Mouse (Mus musculus): ENCODE results near the gene Ddias.

Gene Ddias

DNA sequence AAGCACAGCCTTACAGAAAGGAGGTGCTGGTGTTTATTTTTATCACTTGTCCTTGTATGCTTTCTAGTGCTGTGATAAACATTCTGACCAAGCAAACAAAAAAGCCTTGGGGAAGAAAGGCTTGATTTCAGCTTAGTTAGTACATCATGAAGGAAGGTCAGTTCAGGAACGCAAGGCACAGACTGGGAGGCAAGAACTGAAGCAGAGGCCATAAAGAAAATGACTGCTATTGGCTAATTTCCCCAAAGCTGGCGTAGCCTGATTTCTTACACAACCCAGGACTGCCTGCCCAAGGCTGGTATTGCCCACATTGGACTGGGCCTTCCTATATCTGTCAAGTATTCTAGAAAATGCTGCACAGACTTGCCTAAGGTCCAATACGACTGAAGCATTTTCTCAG lies 25.8 kb downstream of the Ddias start:
- no peak for DNase-seq (ENCODE audit: low spot score)

DNA sequence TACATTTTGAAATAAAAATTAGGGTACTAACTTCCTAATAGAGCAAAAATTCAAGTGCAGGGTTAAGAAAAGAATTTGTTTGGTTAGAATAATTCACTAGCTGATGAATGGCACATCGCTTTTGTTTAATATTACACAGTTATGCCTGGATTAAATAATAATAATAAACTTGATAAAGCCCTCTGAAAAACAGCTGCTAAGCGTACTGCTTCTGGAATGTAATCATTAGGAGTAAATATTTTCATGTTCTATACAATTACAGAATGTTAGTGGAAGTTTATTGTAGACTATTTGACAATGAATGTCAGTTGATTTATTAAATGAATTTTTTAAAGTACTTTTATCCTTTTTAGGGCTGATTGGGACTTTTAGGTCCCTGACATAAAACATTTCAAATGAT lies 31.8 kb downstream of the Ddias start:
- no peak for DNase-seq (ENCODE audit: low spot score)

DNA sequence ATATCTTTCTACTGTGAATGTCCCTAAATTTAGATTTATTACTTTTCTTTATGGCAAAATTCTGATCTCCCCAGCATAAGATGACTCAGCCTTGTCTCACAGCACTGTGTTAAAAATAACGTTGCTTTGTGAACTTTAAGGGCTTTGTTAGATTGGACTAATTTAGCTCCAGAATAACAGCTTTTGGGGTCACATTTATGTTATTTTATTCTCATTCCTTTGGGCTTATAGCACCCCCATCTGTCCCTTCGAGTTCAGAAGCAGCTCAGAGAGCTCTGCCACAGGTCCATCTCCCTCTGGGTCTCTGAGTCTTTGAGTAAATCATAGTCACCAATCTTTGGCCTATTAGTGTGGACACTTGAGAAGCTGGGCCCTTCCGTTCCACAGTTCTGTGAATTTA lies 36.1 kb downstream of the Ddias start:
- DNase-seq (ENCODE audit: low spot score): no peak

DNA sequence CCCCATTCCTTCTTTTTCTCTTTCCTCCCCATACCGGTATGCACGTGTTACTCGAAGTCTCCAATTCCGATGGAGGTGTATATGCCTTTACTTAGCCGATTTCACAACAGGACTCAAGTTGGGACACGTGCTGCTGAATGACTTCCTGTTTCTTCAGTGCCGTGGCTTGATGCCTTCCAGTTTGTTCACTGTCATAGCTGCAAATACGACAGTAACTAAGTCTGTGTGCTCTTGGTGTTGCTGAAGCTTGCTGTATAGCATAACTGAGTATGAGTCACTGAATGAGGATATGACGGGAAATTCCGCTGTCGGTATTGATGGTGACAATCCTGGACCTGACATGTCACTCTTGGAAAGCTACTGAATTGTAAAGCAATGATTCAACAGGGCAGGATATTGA lies 36.8 kb downstream of the Ddias start:
- DNase-seq (ENCODE audit: low spot score): no peak

DNA sequence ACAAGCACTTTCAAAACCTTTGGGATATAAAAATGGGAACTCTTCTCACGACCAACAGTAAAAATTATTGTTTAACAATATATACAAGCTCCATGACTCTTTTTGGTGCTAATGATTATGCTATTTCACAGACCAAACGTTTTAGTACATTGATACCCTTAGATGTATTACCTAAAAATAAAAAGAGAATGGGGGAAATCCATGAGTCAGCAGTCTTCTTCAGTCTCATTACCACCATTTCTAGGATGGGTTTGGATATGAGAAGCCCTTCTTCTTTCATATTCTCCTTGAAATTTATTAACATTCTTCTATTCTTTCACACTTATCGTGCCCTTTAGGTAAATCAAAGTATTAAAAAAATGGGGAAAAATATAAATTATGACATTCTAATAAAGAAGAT lies 37.6 kb downstream of the Ddias start:
- no peak for DNase-seq (ENCODE audit: low spot score)

DNA sequence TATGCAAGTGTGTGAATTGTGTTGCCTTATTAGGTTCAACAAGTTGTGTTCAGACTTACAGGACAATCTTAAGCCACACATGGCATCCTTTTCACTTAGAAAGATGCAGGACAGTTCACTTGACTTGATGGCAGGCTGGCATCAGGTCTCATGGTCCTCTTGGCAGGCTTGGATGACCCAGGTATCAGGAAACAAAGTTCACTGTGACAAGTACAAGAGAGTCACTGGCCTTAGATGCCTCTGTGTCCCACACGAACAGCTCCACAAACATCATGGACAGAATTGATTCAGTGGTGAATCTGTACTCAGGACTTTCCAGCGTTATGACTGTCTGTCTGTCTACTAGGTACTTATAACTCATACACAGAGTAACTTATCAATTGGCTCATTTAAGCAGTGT lies 39.7 kb downstream of the Ddias start:
- no peak for DNase-seq (ENCODE audit: low spot score)

DNA sequence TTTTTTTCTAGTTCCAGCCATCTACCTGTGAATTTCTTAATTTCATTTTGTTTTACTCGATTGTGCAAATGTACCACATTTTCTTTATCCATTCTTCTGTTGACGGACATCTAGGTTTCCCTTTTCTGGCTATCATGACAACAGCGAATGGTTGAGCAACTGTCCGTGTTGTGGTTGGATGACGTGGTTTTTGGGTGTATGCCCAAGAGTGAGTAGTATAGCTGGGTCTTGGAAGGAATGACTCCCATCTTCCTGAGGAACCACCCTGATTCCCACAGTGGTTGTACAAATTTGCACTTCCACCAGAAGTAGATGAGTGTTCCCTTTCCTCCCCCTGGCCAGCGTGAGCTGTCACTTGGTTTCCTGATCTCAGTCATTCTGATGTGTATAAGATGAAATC lies 41.7 kb downstream of the Ddias start:
- DNase-seq (ENCODE audit: low spot score): no peak

DNA sequence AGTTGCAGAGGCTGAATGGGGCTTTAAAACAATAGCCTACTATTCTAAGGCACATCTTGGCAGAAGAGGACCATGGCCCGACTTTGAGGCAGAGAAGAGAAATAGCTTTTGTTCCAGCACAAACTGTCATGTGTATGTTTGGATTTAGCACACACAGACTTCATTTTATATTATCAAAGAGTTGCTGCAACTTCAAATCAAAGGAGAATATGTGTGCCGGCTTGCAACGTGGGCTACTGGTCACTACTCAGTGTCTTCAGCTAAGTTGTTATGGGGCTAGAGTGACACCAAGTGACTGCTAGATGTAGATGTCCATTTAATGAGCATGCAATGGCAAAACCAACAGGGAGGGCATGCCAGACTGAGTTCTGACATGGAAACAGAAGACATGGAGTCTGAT lies 46.1 kb downstream of the Ddias start:
- DNase-seq (ENCODE audit: low spot score): no peak

DNA sequence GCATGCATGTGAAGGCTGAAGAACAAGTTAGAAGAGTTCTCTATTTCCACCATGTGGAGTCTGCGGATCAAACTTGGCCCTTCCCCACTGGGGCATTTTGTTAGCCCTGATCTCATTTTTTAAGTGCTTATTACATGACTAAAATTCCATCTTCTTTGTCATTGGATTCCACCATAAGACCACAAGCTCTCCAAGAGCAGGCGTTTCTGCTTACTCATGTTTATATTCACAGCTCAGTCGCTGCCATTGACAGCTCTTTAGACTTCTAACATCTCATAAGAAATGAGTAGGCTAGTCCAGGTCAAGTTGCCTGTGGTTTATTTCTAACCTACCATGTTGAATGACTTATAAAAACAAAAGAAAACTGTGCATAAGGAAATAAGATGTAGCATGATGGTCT lies 47.8 kb downstream of the Ddias start:
- DNase-seq (ENCODE audit: low spot score): no peak

DNA sequence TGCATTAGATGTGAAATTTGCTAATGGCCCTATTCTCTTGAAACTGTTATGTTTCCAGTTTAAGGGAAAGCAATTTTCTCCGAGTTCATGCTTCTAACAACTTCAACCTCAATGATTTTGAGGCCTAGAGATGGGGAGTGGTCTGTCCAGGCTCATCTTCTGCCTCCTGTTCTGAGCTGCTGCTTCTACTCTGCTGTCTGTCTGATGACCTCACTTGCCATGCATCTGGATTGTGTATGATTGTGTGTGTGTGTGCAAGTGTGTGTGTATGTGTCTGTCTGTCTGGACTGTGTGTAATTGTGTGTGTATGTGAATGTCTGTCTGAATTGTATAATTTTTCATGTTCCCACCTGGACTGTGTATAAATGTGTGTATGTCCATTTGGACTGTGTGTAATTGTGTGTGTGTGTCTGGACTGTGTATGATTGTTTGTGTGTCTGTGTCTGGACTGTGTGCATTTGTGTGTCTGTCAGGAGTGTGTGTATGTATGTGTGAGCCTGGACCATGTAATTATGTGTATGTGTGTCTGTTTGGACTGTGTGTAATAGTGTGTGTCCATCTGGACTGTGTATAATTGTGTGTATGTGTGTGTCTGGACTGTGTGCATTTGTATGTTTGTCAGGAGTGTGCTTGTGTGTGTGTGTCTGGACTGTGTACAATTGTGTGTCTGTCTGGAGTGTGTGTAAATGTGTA lies 51.5 kb downstream of the Ddias start:
- no peak for DNase-seq (ENCODE audit: low spot score)

DNA sequence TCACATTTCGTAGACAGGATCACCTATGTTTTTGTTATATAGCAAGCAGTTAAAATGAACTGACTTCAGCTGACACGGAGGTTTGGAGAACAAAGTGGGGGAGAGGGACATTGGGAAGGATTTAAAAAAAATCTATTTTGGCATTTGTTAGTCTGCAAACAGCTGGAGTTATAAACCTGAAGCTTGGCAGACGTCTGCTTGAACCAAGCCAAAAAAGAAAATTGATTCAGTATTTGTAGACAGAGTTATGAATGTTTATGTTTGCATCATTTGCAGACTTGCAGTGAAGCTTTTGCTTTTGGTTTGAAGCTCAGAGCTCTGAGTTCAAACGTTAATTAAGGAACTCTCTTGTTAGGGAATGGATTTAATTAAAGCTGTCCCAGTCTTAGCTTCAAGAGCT lies 52.2 kb downstream of the Ddias start:
- no peak for DNase-seq (ENCODE audit: low spot score)

DNA sequence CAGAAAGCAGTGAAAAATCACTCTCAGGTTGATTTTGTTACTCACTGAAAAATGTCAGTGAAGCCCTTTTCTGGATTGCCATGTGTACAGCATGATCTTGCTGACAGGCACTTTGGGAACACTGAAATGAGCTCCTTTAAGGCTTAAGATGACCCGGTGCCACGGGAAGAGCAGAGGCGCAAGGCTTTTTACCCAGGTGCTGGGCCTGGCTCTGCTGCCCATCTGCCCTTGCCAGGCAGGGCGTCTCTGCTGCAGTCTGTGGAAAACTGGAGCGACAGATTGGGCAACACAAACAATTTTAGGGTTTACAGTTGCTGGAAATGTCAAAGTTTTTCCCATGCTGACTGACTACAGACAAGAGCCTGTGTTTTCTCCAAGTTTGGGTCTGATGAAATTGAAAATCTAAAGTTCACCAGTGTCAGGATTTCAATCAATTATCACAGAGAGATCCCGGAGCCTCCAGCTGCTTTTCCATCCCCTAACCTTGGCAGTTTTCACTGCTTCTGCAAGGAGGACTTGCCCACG lies 53.0 kb downstream of the Ddias start:
- DNase-seq (ENCODE audit: low spot score): no peak

DNA sequence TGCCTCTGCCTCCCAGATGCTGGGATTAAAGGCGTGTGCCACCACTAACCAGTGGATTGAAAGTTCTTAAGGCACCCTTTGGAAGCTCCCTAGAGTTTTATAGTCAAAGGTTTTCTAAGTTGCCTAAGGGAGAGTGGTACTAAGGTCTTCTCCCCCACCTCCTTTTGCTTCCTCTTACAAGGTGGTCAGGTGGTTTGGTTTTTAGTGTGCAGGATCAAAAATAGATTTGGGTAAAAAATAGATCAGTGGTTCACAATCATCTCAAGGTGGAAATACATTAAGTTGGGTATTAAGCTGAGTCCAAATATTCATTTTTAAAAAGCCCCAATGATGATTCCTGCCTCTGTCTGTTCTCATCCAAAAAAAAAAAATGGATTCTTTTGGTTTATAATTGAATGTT lies 53.6 kb downstream of the Ddias start:
- DNase-seq (ENCODE audit: low spot score): no peak

DNA sequence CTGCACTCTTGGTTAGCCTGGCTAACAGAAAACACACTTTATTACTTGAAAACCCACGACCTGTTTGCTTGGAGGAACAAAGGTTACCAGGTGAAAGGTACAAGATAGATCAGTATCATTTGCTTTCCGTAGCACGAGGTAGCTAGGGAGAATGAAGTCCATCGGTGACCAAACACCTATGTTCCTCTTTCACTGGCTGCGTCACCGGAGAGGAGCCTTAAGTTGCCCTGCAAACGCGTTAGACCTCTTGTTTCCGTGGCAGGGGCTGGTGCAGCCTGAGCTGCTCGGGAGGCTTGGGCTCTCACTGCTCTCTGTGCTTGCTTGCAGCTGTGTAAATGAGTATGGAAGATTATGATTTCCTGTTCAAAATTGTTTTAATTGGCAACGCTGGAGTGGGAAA lies 54.4 kb downstream of the Ddias start:
- peak; percentile 23 for DNase-seq (ENCODE audit: low spot score)

DNA sequence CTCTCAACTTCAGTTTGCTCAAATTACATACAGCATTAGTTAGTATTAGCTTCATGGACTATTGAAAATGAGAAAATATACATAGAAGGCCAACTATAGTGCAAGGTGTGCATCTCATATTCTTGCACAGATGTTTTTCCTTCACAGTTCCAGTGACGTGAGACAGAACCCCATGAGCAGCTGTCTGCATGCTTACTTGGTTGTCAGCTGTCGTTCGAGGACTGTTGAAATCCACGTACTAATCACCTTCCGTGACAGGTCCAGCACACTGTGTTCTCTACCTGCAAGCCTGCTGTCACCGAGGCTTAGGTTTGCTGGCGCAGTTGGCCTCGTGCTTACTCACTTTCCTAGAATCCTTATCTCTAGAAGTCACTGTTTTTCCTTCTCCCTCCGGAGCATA lies 56.2 kb downstream of the Ddias start:
- DNase-seq (ENCODE audit: low spot score): no peak

DNA sequence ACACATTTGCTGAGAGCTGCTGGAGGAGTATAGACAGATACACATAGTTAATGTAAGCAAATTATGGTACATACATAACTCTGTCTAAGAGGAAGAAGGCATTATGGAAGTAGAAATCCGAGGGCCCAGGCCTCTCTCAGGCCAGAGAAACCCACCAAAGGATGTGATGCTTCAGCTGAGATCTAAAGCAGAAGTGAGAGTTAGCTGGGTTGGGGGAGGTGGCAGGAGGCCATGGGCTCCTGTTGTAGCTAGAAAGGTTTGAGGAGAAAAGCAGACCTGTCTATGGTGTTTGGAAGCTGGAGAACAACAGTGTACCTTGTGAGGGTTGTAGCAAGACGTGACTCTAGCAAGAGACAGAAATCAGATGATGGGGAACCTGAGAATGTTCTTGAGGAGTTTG lies 56.8 kb downstream of the Ddias start:
- peak; percentile 21 for DNase-seq (ENCODE audit: low spot score)

DNA sequence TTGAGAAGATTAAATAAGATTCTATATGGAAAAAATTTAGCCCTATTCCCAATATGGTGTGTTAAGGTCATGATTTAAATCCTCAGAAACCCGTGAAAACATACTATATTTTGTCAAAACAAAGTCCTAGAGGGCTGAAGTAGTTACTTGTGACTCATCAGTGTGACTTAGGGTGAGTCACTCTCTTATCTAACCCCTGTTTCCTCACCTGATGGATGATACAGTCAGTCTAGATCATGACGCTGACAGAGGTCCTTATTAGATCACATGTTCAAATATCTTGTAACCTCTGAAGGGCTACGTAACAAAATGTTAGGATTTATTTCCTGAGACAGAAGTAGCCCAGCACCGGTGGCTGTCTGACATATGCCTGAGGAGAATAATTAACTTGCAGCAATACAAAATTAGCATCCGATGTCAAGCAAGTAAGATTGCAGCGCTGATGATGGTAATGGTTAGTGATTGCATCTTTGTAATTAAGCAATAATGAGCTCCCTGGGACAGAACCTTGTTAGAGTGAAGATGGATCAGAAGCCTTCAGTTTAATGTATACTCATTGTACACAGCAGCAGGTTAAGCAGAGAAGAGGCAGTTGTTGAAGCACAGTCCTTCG lies 62.3 kb downstream of the Ddias start:
- no peak for DNase-seq (ENCODE audit: low spot score)
